In the genomic region with DNA sequence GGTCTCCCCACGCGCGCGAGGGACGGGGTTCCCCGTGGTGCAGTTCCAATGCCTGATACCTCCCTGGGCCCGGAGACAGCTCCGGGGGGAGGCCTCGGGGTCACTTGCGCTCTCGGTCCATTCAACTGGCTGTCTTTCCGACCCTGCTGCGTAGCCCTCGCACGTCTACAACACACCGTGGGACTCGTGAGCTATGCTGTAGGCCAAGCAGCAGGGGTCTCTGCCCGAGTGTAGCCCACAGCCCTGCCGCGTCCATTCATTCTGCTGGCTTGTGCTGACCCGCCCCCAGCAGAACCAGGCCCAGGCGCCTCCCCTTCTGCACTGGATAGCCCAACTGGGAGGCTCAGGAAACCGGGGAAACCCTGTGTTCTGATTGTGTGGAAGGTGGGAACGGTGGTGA, we compare ENCODE assay signal across 8 mouse cellular contexts. TPM values are rescaled to one million over a fixed set of nuclear protein-coding genes. Genes with fewer than 3 reads are reported as not detected.
DNase-seq lines count a peak whose midpoint lies in the region; ATAC-seq and TF ChIP-seq lines count a peak whose summit lies in the region.

No protein-coding gene starts in this region.

- peak overlapping the region; percentile 83 for H3K4me3 ChIP-seq in gastrocnemius, adult 2 months
- H3K4me3 ChIP-seq in MEL (ENCODE audit: control insufficient read depth in 1 of 2, insufficient read depth in 1 of 2, low read depth in 2 of 2, low read length in 2 of 2): peak overlapping the region; percentile 68 to 70
- peak overlapping the region; percentile 61 for H3K4me3 ChIP-seq in forebrain, embryonic 13.5 days

- no peaks in the 10 kb centered on the region; a peak in 1 of 4 replicates for H3K27me3 ChIP-seq in MEL (ENCODE audit: control insufficient read depth in 1 of 2, insufficient read depth in 2 of 2, low read length in 2 of 2)
- H3K27me3 ChIP-seq in forebrain, embryonic 13.5 days: peaks cover 8% of the 10 kb centered on the region

- intact Hi-C loops in gastrocnemius, adult 2 months (cut with DNase I): loop anchor here (2.0 to 5.0 kb wide), 2 partner anchors 140 to 158 kb away; a partner anchor contains a TSS

- H3K4me1 ChIP-seq in MEL (ENCODE audit: control insufficient read depth in 1 of 2, insufficient read depth in 2 of 2, low read length in 2 of 2): peaks cover 0 to 3% of the 10 kb centered on the region in 2 experiments; a peak in 2 of 4 replicates
- peaks cover 18% of the 10 kb centered on the region for H3K4me1 ChIP-seq in forebrain, embryonic 13.5 days

- under 1% methylated on average over 24 of the region's 24 CpGs for WGBS in forebrain, embryonic 13.5 days

- H3K27ac ChIP-seq in gastrocnemius, adult 2 months: peak overlapping the region; percentile 94
- peak overlapping the region; percentile 0; the same call in 1 of the 2 replicates for H3K27ac ChIP-seq in MEL (ENCODE audit: control insufficient read depth, low read depth, low read length)
- peak overlapping the region; percentile 74 for H3K27ac ChIP-seq in forebrain, embryonic 13.5 days

- no peak for DNase-seq in gastrocnemius, adult 2 months
- DNase-seq in gastrocnemius, postnatal 10 days: no peak
- DNase-seq in MEL (ENCODE audit: low read depth, low spot score): no peak
- DNase-seq in kidney, postnatal 14 days: peak; percentile 38
- DNase-seq in natural killer cell, adult 2 months (ENCODE audit: low spot score in 2 of 2): no peak
- no peak for DNase-seq in cerebellum, postnatal 36 days

- H3K36me3 ChIP-seq in MEL (ENCODE audit: control insufficient read depth in 1 of 2, insufficient read depth in 2 of 2, low read length in 2 of 2): peaks cover 0 to 3% of the 10 kb centered on the region in 2 experiments; a peak in 1 of 4 replicates
- H3K36me3 ChIP-seq in forebrain, embryonic 13.5 days (ENCODE audit: poor library complexity, severe bottlenecking): peaks cover 13% of the 10 kb centered on the region

- no peaks in the 10 kb centered on the region for H3K9me3 ChIP-seq in MEL (replicated peaks; ENCODE audit: insufficient read depth, low read length)
- H3K9me3 ChIP-seq in forebrain, embryonic 13.5 days (replicated peaks): no peaks in the 10 kb centered on the region

- no peak for TF ChIP-seq RAD21 in MEL (IDR thresholded peaks at IDR 0.05; ENCODE audit: low read depth, low read length)

- ATAC-seq in forebrain, embryonic 13.5 days: peak; percentile 82
- peak; percentile 55 for ATAC-seq in megakaryocyte-erythroid progenitor cell, adult 5-6 weeks (replicated peaks; ENCODE audit: low FRiP score, low TSS enrichment, poor library complexity, severe bottlenecking)

- H3K79me2 ChIP-seq in MEL (ENCODE audit: control insufficient read depth, insufficient read depth, low read length, poor library complexity): peaks cover 5% of the 10 kb centered on the region

- no peak for TF ChIP-seq CTCF in gastrocnemius, adult 2 months (IDR thresholded peaks at IDR 0.05)
- TF ChIP-seq CTCF in MEL (IDR thresholded peaks at IDR 0.05 in 2 of 3, conservative IDR thresholded peaks at IDR 0.05 in 1 of 3; ENCODE audit: control insufficient read depth in 1 of 3, insufficient read depth in 1 of 3, low read depth in 2 of 3, low read length in 3 of 3, poor library complexity in 1 of 3, severe bottlenecking in 1 of 3): no peak

- H3K4me2 ChIP-seq in forebrain, embryonic 13.5 days: peak overlapping the region; percentile 97

- no peak; a peak in 1 of 4 replicates for TF ChIP-seq POLR2A in MEL (IDR thresholded peaks at IDR 0.05; ENCODE audit: control insufficient read depth in 1 of 2, insufficient read depth in 1 of 2, low read depth in 1 of 2, low read length in 2 of 2, poor library complexity in 1 of 2)

- no peak for TF ChIP-seq EP300 in MEL (IDR thresholded peaks at IDR 0.05; ENCODE audit: low read depth in 1 of 2, low read length in 2 of 2)

- H3K9ac ChIP-seq in MEL (ENCODE audit: control insufficient read depth, low read depth, low read length, poor library complexity, severe bottlenecking): peak overlapping the region; percentile 76
- peak overlapping the region; percentile 77 for H3K9ac ChIP-seq in forebrain, embryonic 13.5 days

TF ChIP-seq in MEL, 35 proteins besides CTCF, POLR2A, EP300 and RAD21:
- no peak for TF ChIP-seq SMC3 (IDR thresholded peaks at IDR 0.05; ENCODE audit: low read depth, low read length)
- TF ChIP-seq E2F4 (IDR thresholded peaks at IDR 0.05; ENCODE audit: borderline replicate concordance, low read depth, low read length): no peak
- no peak for TF ChIP-seq ETS1 (IDR thresholded peaks at IDR 0.05; ENCODE audit: low read depth, low read length)
- no peak for TF ChIP-seq POLR2AphosphoS5 (IDR thresholded peaks at IDR 0.05; ENCODE audit: borderline replicate concordance, low read depth, low read length)
- no peak for TF ChIP-seq ZMIZ1 (IDR thresholded peaks at IDR 0.05; ENCODE audit: low read depth, low read length)
- TF ChIP-seq MXI1 (IDR thresholded peaks at IDR 0.05; ENCODE audit: low read depth, low read length): no peak; the same call in 1 of the 2 replicates
- no peak for TF ChIP-seq MEF2A (IDR thresholded peaks at IDR 0.05; ENCODE audit: extremely low read depth, insufficient replicate concordance, low read depth, low read length, poor library complexity, severe bottlenecking)
- TF ChIP-seq USF1 (IDR thresholded peaks at IDR 0.05; ENCODE audit: low read depth, low read length): no peak
- TF ChIP-seq TAL1 (IDR thresholded peaks at IDR 0.05; ENCODE audit: low read length): no peak
- no peak for TF ChIP-seq MYC (IDR thresholded peaks at IDR 0.05; ENCODE audit: low read depth, low read length)
- TF ChIP-seq SIN3A (IDR thresholded peaks at IDR 0.05; ENCODE audit: low read length): no peak
- TF ChIP-seq TCF12 (IDR thresholded peaks at IDR 0.05; ENCODE audit: low read depth, low read length): no peak
- no peak for TF ChIP-seq RCOR1 (IDR thresholded peaks at IDR 0.05; ENCODE audit: low read depth, low read length)

RNA-seq across cellular contexts. Expression of a gene that starts 0.4 kb away (rescaled TPM):
- total RNA-seq in gastrocnemius, adult 2 months (2021): 1 to 10 TPM; 7.4 to 8.3 TPM
- total RNA-seq in gastrocnemius, postnatal 10 days (2021): 1 to 10 TPM; 6.7 to 7.3 TPM
- total RNA-seq in MEL (2012; rRNA removed): 34.3 and 48.2 TPM in 2 replicates
- 10 to 100 TPM in 1 of 2 experiments, not detected in 1; 47.9 TPM for polyA plus RNA-seq in MEL (2012; ENCODE audit: insufficient read depth in 1 of 2, insufficient read length in 2 of 2, low read depth in 1 of 2, low replicate concordance in 2 of 2, missing spikeins in 1 of 2)
- 30.9 and 37.3 TPM in 2 replicates for polyA plus RNA-seq in forebrain, embryonic 13.5 days (2015; fragmentation: Nextera tagmentation; extraction: Ambion mirVana)
- 21.7 and 24.5 TPM in 2 replicates for total RNA-seq in megakaryocyte-erythroid progenitor cell, adult 5-6 weeks (2014; fragmentation: Nextera tagmentation)
- 15.2 and 20.5 TPM in 2 replicates for total RNA-seq in megakaryocyte-erythroid progenitor cell, adult 5-6 weeks (2017)

RNA-seq across cellular contexts. Expression of a gene that starts 37.3 kb away (rescaled TPM):
- total RNA-seq in gastrocnemius, adult 2 months (2021): 1 to 10 TPM; 4.9 to 5.5 TPM
- total RNA-seq in gastrocnemius, postnatal 10 days (2021): 10 to 100 TPM; 15.2 to 20.1 TPM
- total RNA-seq in MEL (2012; rRNA removed): 19.0 and 21.0 TPM in 2 replicates
- polyA plus RNA-seq in MEL (2012; ENCODE audit: insufficient read depth in 1 of 2, insufficient read length in 2 of 2, low read depth in 1 of 2, low replicate concordance in 2 of 2, missing spikeins in 1 of 2): 10 to 100 TPM in 1 of 2 experiments, not detected in 1; 26.5 TPM
- 81.0 and 84.5 TPM in 2 replicates for polyA plus RNA-seq in forebrain, embryonic 13.5 days (2015; fragmentation: Nextera tagmentation; extraction: Ambion mirVana)
- total RNA-seq in megakaryocyte-erythroid progenitor cell, adult 5-6 weeks (2014; fragmentation: Nextera tagmentation): 14.1 and 16.1 TPM in 2 replicates
- total RNA-seq in megakaryocyte-erythroid progenitor cell, adult 5-6 weeks (2017): 11.7 and 13.0 TPM in 2 replicates

Comparison
In these comparisons a context has a peak if more than half of its experiments do, and no peak if none do; other contexts are left out.
1. H3K27ac ChIP-seq: peak in every context shown above with its lines; median percentile 94 in gastrocnemius, adult 2 months; 74 in forebrain, embryonic 13.5 days; 0 in MEL.